Mouse (Mus musculus) neutrophil, adult 59 days (primary cell): Measurements from ENCODE around the gene Gm28360. TPM values are rescaled to one million over a fixed set of nuclear protein-coding genes. Genes with fewer than 3 reads are reported as not detected.

Source experiments
- total RNA-seq, 2 experiments: library from RNA; stranded (reverse); gene quantifications; 1 replicate in 1 of 2; 2 replicates in 1 of 2; pipeline ENCODE4 v1.2.4; 2023

The Gm28360 gene
- not detected for total RNA-seq

GRCm38 (mm10) chr1:117829781-117830180 is at the start of gene Gm28360:
Gene Gm28360 (plus strand): TSS chr1:117830081.

GRCm38 (mm10) chr1:117780833-117781232 is 49.0 kb upstream of the Gm28360 start, which contains the start of gene B020011L13Rik:
Gene B020011L13Rik (plus strand): TSS chr1:117781133.

Other genes with a start within 250 kb of the Gm28360 start
- not detected for gene Gm28363, start 132.9 kb upstream of the Gm28360 start, total RNA-seq
- not detected for gene B020011L13Rik, start 48.9 kb upstream of the Gm28360 start, total RNA-seq
- gene Gm28168, start 97.9 kb downstream of the Gm28360 start, total RNA-seq, result not detected
- gene Gm7145, start 135.9 kb downstream of the Gm28360 start, total RNA-seq, result not detected